Mouse (Mus musculus) embryo, embryonic 11 days (tissue): ENCODE measurements around the gene C1qtnf6.

Experiments used
- DNase-seq: peaks from one replicate; pipeline ENCODE4 v3.0.0-alpha.2; 2015

Gene C1qtnf6

DNA sequence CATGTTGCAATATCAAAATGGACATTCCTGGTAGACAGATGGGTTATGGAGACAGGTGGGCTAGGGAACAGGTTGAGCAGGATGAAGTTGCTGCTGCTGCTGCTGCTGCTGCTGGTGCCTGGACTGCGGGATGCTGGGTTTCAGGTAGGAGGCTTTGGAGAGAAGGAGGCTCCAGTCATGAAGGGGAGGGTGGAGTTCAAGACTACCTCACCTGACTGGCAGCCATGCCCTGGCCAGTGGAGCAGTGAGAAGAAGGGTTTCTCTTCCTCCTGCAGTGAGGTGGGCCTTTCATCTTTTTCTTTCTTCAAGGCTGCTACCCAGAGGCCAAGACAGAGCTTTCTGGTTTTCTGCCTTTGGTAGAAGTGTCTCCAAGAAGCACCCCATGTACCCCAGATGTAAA, 54.3 kb downstream of the C1qtnf6 start:
- no peak for DNase-seq

DNA sequence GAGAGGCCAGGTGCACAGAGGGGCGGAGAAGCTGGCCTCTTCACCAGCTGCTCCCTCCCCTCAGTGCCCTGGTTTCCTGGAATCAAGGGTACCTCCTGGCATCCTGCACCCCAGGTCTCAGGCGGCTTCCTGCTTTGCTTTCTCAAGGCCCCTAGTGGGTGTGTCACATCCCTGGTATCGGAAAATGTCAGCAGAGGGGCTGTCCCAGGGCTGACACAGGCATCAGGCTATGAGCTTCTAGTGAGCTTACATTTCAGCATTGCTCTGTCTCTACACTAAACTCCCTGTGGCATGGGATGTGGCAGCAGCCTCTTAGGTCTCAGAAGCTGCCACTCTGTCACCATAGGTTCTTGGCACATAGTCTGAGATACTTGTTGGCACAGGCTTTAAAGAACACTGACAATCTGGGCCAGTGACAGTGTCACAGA, 55.6 kb downstream of the C1qtnf6 start:
- DNase-seq = no peak

DNA sequence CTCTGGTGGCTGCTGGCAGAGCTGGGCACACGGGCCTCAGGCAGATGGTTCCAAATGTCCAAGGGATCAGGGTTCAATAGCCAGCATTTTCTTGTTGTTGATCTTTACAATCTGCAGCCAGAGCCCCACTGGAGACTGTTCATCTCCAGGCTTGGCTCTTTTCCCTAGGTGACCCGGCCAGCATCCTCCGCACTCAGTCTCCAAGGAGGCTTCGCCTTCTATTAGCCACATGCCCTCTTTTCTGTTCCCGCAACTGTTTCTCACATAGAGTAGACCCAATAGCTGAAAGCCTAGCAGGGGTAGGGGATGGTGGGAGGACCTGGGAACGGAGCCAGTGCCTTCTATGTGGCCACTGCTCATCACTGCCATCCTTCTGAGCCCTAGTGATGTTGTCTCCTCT, 57.8 kb downstream of the C1qtnf6 start:
- DNase-seq = no peak
